Mouse (Mus musculus) mouse embryonic stem cell (cell line): ENCODE data around the gene Ppp1r8.
"Not testable (repeated sequence)": the region's sequence is repeated elsewhere in the genome, so short reads cannot be mapped to it uniquely, and the experiment has no call there.

ENCODE experiments used
- in situ Hi-C, 2 experiments: fragments of 300-500 bp; cut with MboI; formaldehyde crosslinking; loops; 1 replicate in 1 of 2; 3 replicates in 1 of 2; pipeline ENCODE4 v1.14.3; 2019 to 2020; ENCODE audit warnings: low sequenced_read_pairs in 2 of 2, low pct_unique_long_range_greater_than_20kb in 1 of 2, mixed read lengths in 1 of 2; ENCODE audit not compliant: unreplicated experiment in 1 of 2

Ppp1r8 gene

GRCm38 (mm10) chr4:132809621-132810020 lies 33.3 kb downstream of the Ppp1r8 start:
- in situ Hi-C loops = no loop called here

- in situ Hi-C loops = no loop called here
These were observed 35.0 kb downstream of the Ppp1r8 start for GRCm38 (mm10) chr4:132807771-132808641.

- in situ Hi-C loops = no loop called here
These were observed 36.3 kb downstream of the Ppp1r8 start for GRCm38 (mm10) chr4:132806620-132807191.

DNA sequence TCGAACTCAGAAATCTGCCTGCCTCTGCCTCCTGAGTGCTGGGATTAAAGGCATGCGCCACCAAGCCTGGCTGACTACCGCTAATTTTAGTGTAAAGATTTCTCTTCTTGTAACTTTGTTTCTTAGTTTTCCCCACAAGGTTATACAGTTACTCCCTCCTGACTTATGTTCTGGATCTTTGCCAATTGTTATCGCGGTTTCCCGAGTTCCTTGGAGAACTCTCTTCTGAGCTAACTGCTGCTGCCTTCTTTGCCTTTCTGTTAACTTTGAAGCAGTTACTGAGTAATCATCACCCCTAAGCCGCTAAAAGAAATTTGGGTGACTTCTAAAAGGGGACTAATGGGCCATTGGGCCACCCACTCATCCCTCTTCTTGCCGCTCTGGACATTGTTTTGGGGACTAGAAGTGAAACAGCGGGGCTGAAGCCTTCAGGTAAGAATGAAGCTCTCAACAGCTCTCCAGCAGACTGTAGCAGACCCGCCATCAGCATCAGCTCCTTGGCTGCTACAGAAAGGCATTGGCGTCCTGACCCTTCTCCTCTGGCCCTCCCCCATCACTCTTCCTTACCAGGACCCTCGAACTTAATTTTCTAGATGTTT lies 37.3 kb downstream of the Ppp1r8 start:
- in situ Hi-C loops = no loop called here

DNA sequence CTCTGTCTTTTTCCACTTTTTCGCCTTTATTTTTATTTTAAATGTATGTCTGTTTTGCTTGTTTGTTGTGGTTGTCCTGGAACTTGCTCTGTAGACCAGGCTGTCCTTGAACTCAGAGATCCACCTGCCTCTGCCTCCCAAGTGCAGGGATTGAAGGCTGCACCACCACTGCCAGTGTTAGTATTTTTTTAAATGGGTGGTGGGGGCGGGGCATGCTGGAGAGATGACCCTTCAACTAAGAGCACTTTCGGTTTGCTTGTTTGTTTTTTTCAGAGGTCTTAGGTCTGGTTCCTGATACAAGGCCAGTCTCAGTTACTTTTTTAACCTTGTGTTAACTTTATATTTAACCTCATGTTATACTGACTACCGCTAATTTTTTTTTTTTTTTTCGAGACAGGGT lies 37.8 kb downstream of the Ppp1r8 start:
- in situ Hi-C loops = no loop called here

- in situ Hi-C loops = no loop called here
These were observed 38.6 kb downstream of the Ppp1r8 start for GRCm38 (mm10) chr4:132804331-132804730.

GRCm38 (mm10) chr4:132803876-132804275 lies 39.1 kb downstream of the Ppp1r8 start:
- in situ Hi-C loops = no loop called here

- in situ Hi-C loops = no loop called here
These were observed 39.8 kb downstream of the Ppp1r8 start for GRCm38 (mm10) chr4:132803212-132803611.

- in situ Hi-C loops = no loop called here
These were observed 40.8 kb downstream of the Ppp1r8 start for GRCm38 (mm10) chr4:132802171-132802637.

GRCm38 (mm10) chr4:132801176-132802077 lies 41.5 kb downstream of the Ppp1r8 start:
- in situ Hi-C loops = no loop called here

DNA sequence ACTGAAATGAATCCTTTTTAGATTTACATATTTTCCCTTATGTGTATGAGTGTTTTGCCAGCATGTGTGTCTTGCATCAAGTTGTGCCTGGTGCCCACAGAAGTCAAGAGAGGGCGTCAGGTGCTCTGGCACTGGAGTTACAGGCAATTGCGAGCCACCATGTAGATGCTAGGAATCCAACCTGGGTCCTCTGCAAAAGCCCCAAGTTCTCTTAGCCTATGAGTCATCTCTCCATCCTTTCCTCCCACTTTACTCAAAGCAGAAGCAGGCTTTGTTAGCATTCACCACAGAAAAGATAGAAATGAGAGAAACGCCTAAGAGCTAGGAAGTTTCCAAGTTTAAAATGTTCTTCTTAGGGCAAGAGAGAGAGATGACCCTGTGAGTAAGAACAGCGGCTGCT lies 43.1 kb downstream of the Ppp1r8 start:
- in situ Hi-C loops = no loop called here

DNA sequence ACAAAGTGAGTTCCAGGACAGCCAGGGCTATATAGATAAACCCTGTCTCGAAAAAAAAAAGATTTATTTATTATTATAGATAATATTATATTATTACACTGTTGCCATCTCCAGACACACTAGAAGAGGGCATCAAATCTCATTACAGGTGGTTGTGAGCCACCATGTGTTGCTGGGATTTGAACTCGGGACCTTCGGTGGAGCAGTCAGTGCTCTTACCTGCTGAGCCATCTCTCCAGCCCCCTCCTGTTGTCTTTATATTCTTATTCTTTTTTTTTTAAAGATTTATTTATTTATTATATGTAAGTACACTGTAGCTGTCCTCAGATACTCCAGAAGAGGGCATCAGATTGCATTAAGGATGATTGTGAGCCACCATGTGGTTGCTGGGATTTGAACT lies 44.3 kb downstream of the Ppp1r8 start:
- in situ Hi-C loops = not testable (repeated sequence)

DNA sequence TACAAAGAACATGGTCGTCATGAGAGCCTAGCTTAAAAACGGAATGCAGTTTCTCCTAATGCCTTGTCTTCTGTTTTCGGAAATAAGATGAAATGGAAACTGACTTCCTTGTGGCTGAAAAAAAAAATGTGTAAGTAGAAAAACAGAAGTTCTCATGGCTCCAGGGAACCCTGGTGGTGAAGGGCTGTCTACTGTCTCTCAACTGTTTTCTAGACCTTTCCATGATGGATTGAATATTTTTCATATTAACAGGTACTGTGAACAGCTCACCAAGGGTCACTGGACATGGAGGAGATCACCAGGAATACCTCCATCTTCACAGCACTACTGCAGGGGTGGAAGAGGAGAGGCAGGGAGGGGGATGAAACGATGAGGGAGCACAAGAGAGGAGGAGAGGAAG lies 44.9 kb downstream of the Ppp1r8 start:
- in situ Hi-C loops = no loop called here

GRCm38 (mm10) chr4:132797461-132797860 lies 45.5 kb downstream of the Ppp1r8 start:
- in situ Hi-C loops = no loop called here

GRCm38 (mm10) chr4:132796196-132796886 lies 46.6 kb downstream of the Ppp1r8 start, which contains the start of gene Themis2:
TSS of gene Themis2 (minus strand) at chr4:132796387.
- in situ Hi-C loops = no loop called here

DNA sequence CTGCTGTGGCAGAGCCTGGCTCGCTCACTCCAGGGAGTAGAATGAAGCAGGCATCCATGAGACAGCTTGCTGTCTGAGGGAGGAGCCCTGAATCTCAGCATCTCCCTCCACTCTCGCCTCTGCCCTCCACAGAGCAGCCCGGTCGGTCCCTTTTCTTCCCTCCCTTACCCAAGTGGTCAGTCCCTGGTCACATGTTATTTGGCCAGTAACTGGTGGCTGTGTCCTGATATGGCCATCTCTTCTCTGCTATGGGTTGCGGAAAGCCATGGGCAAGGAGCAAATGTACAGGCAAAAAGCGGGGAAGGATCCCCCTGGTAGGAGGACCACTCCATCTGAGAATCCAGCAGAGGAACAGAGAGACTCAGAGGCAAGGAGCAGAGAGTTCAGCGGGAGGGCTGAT lies 47.8 kb downstream of the Ppp1r8 start:
- in situ Hi-C loops = no loop called here

DNA sequence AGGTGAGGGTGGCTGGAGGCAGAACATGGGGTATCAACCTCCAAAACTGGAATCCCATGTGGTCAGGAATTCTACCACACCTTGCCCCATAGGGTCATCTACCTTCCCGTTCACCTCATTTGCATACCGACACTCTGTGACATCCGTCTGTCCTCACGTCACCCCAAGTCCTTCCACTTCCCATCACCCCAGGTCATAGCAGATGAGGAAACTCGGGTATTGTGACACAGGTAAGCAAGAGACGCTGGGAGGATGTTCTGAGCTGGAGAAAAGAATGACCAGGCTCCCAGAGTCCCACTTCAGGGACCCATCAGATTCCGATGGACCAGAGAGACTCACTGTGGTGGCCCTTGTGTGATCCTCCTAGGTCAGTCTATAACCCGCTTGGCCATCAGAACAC lies 48.2 kb downstream of the Ppp1r8 start:
- in situ Hi-C loops = no loop called here

GRCm38 (mm10) chr4:132794028-132794427 lies 48.9 kb downstream of the Ppp1r8 start:
- in situ Hi-C loops = no loop called here
